Mouse (Mus musculus) midbrain, embryonic 14.5 days (tissue): ENCODE results near the gene Tmed9. TPM values are rescaled to one million over a fixed set of nuclear protein-coding genes. Genes with fewer than 3 reads are reported as not detected.
"Not testable (repeated sequence)": the region's sequence is repeated elsewhere in the genome, so short reads cannot be mapped to it uniquely, and the experiment has no call there.

ENCODE experiments used
- ATAC-seq: fragments of 200-750 bp; cut with Nextera tagmentation; 2 replicates; pipeline ENCODE4 v1.8.0; 2017; ENCODE audit warnings: moderate number of reproducible peaks, moderate library complexity; ENCODE audit not compliant: low FRiP score, low TSS enrichment
- DNase-seq: peaks from one replicate; pipeline ENCODE4 v3.0.0-alpha.2; 2015
- H3K27ac ChIP-seq: fragments of 300-500 bp; sonication (generic); replicated peaks from 2 replicates; pipeline ENCODE4 v1.5.1; 2014; ENCODE audit warnings: mild to moderate bottlenecking, low read depth, low read length, moderate library complexity
- H3K27me3 ChIP-seq: fragments of 300-500 bp; sonication (generic); 2 replicates; pipeline ENCODE4 v1.6.1; 2014; ENCODE audit warnings: low read length, control low read depth, mixed read lengths; ENCODE audit not compliant: control insufficient read depth, insufficient read depth
- H3K36me3 ChIP-seq: fragments of 300-500 bp; sonication (generic); 2 replicates; pipeline ENCODE4 v1.6.1; 2014; ENCODE audit warnings: low read length, control low read depth; ENCODE audit not compliant: control insufficient read depth, insufficient read depth
- H3K4me1 ChIP-seq: fragments of 300-500 bp; sonication (generic); 2 replicates; pipeline ENCODE4 v1.6.1; 2014; ENCODE audit warnings: mild to moderate bottlenecking, antibody characterized with exemption, low read length, control low read depth; ENCODE audit not compliant: control insufficient read depth, insufficient read depth
- H3K4me2 ChIP-seq: fragments of 300-500 bp; sonication (generic); 2 replicates; pipeline ENCODE4 v1.6.1; 2014; ENCODE audit warnings: mild to moderate bottlenecking, low read length, moderate library complexity
- H3K4me3 ChIP-seq: fragments of 300-500 bp; sonication (generic); replicated peaks from 2 replicates; pipeline ENCODE4 v1.5.1; 2014; ENCODE audit warnings: low read depth, low read length
- H3K9ac ChIP-seq: fragments of 300-500 bp; sonication (generic); replicated peaks from 2 replicates; pipeline ENCODE4 v1.6.1; 2014; ENCODE audit warnings: mild to moderate bottlenecking, low read length, moderate library complexity
- H3K9me3 ChIP-seq: fragments of 300-500 bp; sonication (generic); 2 replicates; pipeline ENCODE4 v1.6.1; 2016; ENCODE audit warnings: low read length, control low read depth, mixed read lengths; ENCODE audit not compliant: control insufficient read depth
- WGBS: fragments of 180-500 bp; shearing (Covaris S2); extraction: QIAGEN DNeasy Blood & Tissue Kit; methylation state at CpG from one replicate; pipeline ENCODE4 v1.1.7; 2014; 5-methylcytosine and 5-hydroxymethylcytosine counted together
- polyA plus RNA-seq: library from polyadenylated mRNA; unstranded; fragments of >200 nt; fragmentation: Nextera tagmentation; extraction: Ambion mirVana; gene quantifications from 2 replicates; pipeline ENCODE4 v1.2.1, GENCODE M21; 2014

Gene Tmed9
- polyA plus RNA-seq, 1 experiment from 2014 or later, result 61.3 TPM

GRCm38 (mm10) chr13:55636185-55636983 is 62.9 kb downstream of the Tmed9 start:
- no peak overlapping the region; the same call in 1 of the 2 replicates for H3K4me3 ChIP-seq
- peak overlapping the region; percentile 72 for H3K4me2 ChIP-seq
- H3K4me1 ChIP-seq, result peaks cover 9% of the 10 kb centered on the region
- no peak overlapping the region for H3K27ac ChIP-seq
- 92% methylated on average over 14 of the region's 14 CpGs for WGBS
- ATAC-seq (no peak), DNase-seq (no peak)
- no peaks in the 10 kb centered on the region for H3K9me3 ChIP-seq
- H3K36me3 ChIP-seq, result peaks cover 51% of the 10 kb centered on the region
- H3K27me3 ChIP-seq, result no peaks in the 10 kb centered on the region
- no peak overlapping the region for H3K9ac ChIP-seq

GRCm38 (mm10) chr13:55640480-55640879 is 66.9 kb downstream of the Tmed9 start:
- ATAC-seq, H3K4me2 ChIP-seq, H3K9ac ChIP-seq, H3K4me3 ChIP-seq, H3K27me3 ChIP-seq, H3K27ac ChIP-seq, H3K4me1 ChIP-seq, H3K9me3 ChIP-seq: not testable (repeated sequence)
- H3K36me3 ChIP-seq, result peaks cover 51% of the 10 kb centered on the region
- 54% methylated on average over 8 of the region's 8 CpGs for WGBS
- DNase-seq, result peak; percentile 85

GRCm38 (mm10) chr13:55644525-55644924 is 71.0 kb downstream of the Tmed9 start:
- DNase-seq (peak; percentile 67), ATAC-seq (no peak)
- 85% methylated on average over 2 of the region's 2 CpGs for WGBS
- Histone ChIP-seq H3K36me3 (peaks cover 74% of the 10 kb centered on the region), H3K4me3 (no peak overlapping the region), H3K27ac (no peak overlapping the region), H3K9me3 (no peaks in the 10 kb centered on the region), H3K27me3 (no peaks in the 10 kb centered on the region), H3K4me2 (no peak overlapping the region), H3K9ac (no peak overlapping the region), H3K4me1 (no peaks in the 10 kb centered on the region)

Other genes starting within 250 kb of the Tmed9 start
- gene Mxd3, start 243.9 kb upstream of the Tmed9 start, polyA plus RNA-seq, result 9.9 and 12.1 TPM in 2 replicates
- gene Lman2, start 210.9 kb upstream of the Tmed9 start, polyA plus RNA-seq, result 37.5 and 51.8 TPM in 2 replicates
- 0.30 and 0.33 TPM in 2 replicates for gene Rgs14, start 204.0 kb upstream of the Tmed9 start, polyA plus RNA-seq
- not detected in 2 replicates for gene Slc34a1, start 175.5 kb upstream of the Tmed9 start, polyA plus RNA-seq
- gene Pfn3, start 158.5 kb upstream of the Tmed9 start, polyA plus RNA-seq, result 0.59 TPM in 1 of 2 replicates, not detected in the other
- gene F12, start 146.9 kb upstream of the Tmed9 start, polyA plus RNA-seq, result not detected in 2 replicates
- gene Grk6, start 128.7 kb upstream of the Tmed9 start, polyA plus RNA-seq, result 41.8 and 44.0 TPM in 2 replicates
- 7.0 and 34.3 TPM in 2 replicates for gene Prr7, start 109.5 kb upstream of the Tmed9 start, polyA plus RNA-seq
- gene Dbn1, start 85.6 kb upstream of the Tmed9 start, polyA plus RNA-seq, result 509 and 557 TPM in 2 replicates
- 126 and 154 TPM in 2 replicates for gene Pdlim7, start 60.1 kb upstream of the Tmed9 start, polyA plus RNA-seq
- gene Dok3, start 44.4 kb upstream of the Tmed9 start, polyA plus RNA-seq, result 3.4 and 4.0 TPM in 2 replicates
- gene Ddx41, start 37.1 kb upstream of the Tmed9 start, polyA plus RNA-seq, result 56.2 and 57.6 TPM in 2 replicates
- 50.0 and 57.6 TPM in 2 replicates for gene Fam193b, start 2.6 kb upstream of the Tmed9 start, polyA plus RNA-seq
- 24.5 and 28.8 TPM in 2 replicates for gene B4galt7, start 26.2 kb downstream of the Tmed9 start, polyA plus RNA-seq
- 99.3 and 104 TPM in 2 replicates for gene Caml, start 49.3 kb downstream of the Tmed9 start, polyA plus RNA-seq
- gene Ddx46, start 61.3 kb downstream of the Tmed9 start, polyA plus RNA-seq, result 29.3 and 32.1 TPM in 2 replicates
- gene B230219D22Rik, start 119.4 kb downstream of the Tmed9 start, polyA plus RNA-seq, result 78.7 and 98.2 TPM in 2 replicates
- 134 and 143 TPM in 2 replicates for gene Txndc15, start 140.9 kb downstream of the Tmed9 start, polyA plus RNA-seq
- gene Pcbd2, start 153.6 kb downstream of the Tmed9 start, polyA plus RNA-seq, result 15.4 and 21.2 TPM in 2 replicates
- gene Catsper3, start 210.8 kb downstream of the Tmed9 start, polyA plus RNA-seq, result not detected in 2 replicates